Mouse (Mus musculus): ENCODE results near the gene Slc22a12. TPM values are rescaled to one million over a fixed set of nuclear protein-coding genes. Genes with fewer than 3 reads are reported as not detected.
A peak's percentile ranks its signal among the peaks of the same experiment; 100 is the strongest.

Slc22a12 gene
- polyA plus RNA-seq, 1 experiment from 2014 or later = not detected

DNA sequence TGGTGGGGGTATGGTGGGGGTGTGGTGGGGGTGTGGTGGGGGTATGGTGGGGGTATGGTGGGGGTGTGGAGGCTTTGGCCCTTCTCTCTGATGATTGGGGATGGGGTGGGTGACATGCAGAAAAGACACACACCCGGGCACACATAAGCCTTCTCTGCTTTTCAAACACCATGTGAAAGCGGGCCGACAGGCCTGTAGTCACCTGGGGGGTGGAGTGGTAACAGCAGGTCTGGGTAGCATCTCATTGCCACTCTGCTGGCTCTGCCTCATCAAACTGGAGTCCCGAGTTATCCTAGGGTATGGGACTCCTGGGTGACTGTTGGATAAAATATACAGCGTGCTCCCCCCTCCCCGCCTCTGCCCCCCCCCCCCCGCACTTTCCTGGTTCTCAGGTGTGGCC, 48.8 kb downstream of the Slc22a12 start:
- ATAC-seq = no peak
- H3K4me1 ChIP-seq (replicated peaks; ENCODE audit: control insufficient read depth, insufficient read depth, low read length) = peaks cover 29% of the 10 kb centered on the region
- no peak overlapping the region for H3K27ac ChIP-seq (ENCODE audit: low read length)
- no peaks in the 10 kb centered on the region for H3K27me3 ChIP-seq (replicated peaks; ENCODE audit: control insufficient read depth, insufficient read depth, low read length)
- H3K4me3 ChIP-seq (replicated peaks; ENCODE audit: low read length) = no peak overlapping the region
- H3K9ac ChIP-seq (replicated peaks; ENCODE audit: low read depth, low read length) = no peak overlapping the region
- H3K9me3 ChIP-seq (ENCODE audit: control insufficient read depth, low read length) = no peaks in the 10 kb centered on the region
- H3K4me2 ChIP-seq (ENCODE audit: low read length) = no peak overlapping the region
- H3K36me3 ChIP-seq (ENCODE audit: control insufficient read depth, insufficient read depth) = no peaks in the 10 kb centered on the region
- 66% methylated on average over 4 of the region's 7 CpGs for WGBS

- ATAC-seq = no peak
- 88% methylated on average over 7 of the region's 7 CpGs for WGBS
- no peak overlapping the region for H3K27ac ChIP-seq (ENCODE audit: low read length)
- H3K27me3 ChIP-seq (replicated peaks; ENCODE audit: control insufficient read depth, insufficient read depth, low read length) = no peaks in the 10 kb centered on the region
- H3K4me2 ChIP-seq (ENCODE audit: low read length) = no peak overlapping the region
- H3K9ac ChIP-seq (replicated peaks; ENCODE audit: low read depth, low read length) = no peak overlapping the region
- H3K4me1 ChIP-seq (replicated peaks; ENCODE audit: control insufficient read depth, insufficient read depth, low read length) = peaks cover 30% of the 10 kb centered on the region
- no peak overlapping the region for H3K4me3 ChIP-seq (replicated peaks; ENCODE audit: low read length)
- no peaks in the 10 kb centered on the region for H3K9me3 ChIP-seq (ENCODE audit: control insufficient read depth, low read length)
- H3K36me3 ChIP-seq (ENCODE audit: control insufficient read depth, insufficient read depth) = no peaks in the 10 kb centered on the region
Observed at GRCm38 (mm10) chr19:6493219-6493618, 49.6 kb downstream of the Slc22a12 start.

GRCm38 (mm10) chr19:6492124-6492523, 50.7 kb downstream of the Slc22a12 start:
- peaks cover 30% of the 10 kb centered on the region for H3K4me1 ChIP-seq (replicated peaks; ENCODE audit: control insufficient read depth, insufficient read depth, low read length)
- no peak overlapping the region for H3K9ac ChIP-seq (replicated peaks; ENCODE audit: low read depth, low read length)
- H3K27me3 ChIP-seq (replicated peaks; ENCODE audit: control insufficient read depth, insufficient read depth, low read length) = no peaks in the 10 kb centered on the region
- H3K36me3 ChIP-seq (ENCODE audit: control insufficient read depth, insufficient read depth) = no peaks in the 10 kb centered on the region
- no peak overlapping the region for H3K4me2 ChIP-seq (ENCODE audit: low read length)
- no peaks in the 10 kb centered on the region for H3K9me3 ChIP-seq (ENCODE audit: control insufficient read depth, low read length)
- peak; percentile 7; the same call in 1 of the 2 replicates for ATAC-seq
- H3K27ac ChIP-seq (ENCODE audit: low read length) = no peak overlapping the region
- WGBS = 18% methylated on average over 12 of the region's 12 CpGs
- H3K4me3 ChIP-seq (replicated peaks; ENCODE audit: low read length) = no peak overlapping the region

GRCm38 (mm10) chr19:6491538-6491937, 51.3 kb downstream of the Slc22a12 start:
- no peak for ATAC-seq
- peaks cover 26% of the 10 kb centered on the region for H3K4me1 ChIP-seq (replicated peaks; ENCODE audit: control insufficient read depth, insufficient read depth, low read length)

DNA sequence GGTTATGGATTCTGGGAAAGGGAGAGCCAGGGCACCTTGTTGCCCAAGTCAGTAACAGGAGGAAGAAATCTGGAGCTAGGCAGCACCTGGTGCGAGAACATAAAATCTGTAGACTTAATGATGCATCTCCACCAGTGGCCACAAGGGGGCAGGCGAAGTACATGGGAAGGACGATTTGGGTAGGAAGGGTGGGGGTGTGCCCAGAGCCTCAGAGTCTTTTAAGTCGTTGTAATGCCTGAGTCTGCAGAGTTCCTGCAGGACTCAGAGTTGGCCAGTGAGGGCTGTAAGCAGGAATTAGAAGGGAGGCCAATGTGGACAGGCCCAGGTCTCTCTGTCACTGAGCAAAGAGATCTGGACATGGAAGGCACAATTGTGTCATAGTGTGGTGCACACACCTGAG, 53.8 kb downstream of the Slc22a12 start:
- Histone ChIP-seq H3K4me2 (ENCODE audit: low read length) (no peak overlapping the region), H3K9ac (replicated peaks; ENCODE audit: low read depth, low read length) (no peak overlapping the region), H3K4me3 (replicated peaks; ENCODE audit: low read length) (no peak overlapping the region), H3K9me3 (ENCODE audit: control insufficient read depth, low read length) (no peaks in the 10 kb centered on the region), H3K27me3 (replicated peaks; ENCODE audit: control insufficient read depth, insufficient read depth, low read length) (no peaks in the 10 kb centered on the region), H3K4me1 (replicated peaks; ENCODE audit: control insufficient read depth, insufficient read depth, low read length) (peaks cover 12% of the 10 kb centered on the region), H3K36me3 (ENCODE audit: control insufficient read depth, insufficient read depth) (no peaks in the 10 kb centered on the region), H3K27ac (ENCODE audit: low read length) (no peak overlapping the region)
- peak; percentile 64 for ATAC-seq
- 0% methylated on average over 4 of the region's 4 CpGs for WGBS

More at GRCm38 (mm10) chr19:6491538-6491937, 51.3 kb downstream of the Slc22a12 start:
- Histone ChIP-seq H3K4me2 (ENCODE audit: low read length) (no peak overlapping the region), H3K9ac (replicated peaks; ENCODE audit: low read depth, low read length) (no peak overlapping the region), H3K36me3 (ENCODE audit: control insufficient read depth, insufficient read depth) (no peaks in the 10 kb centered on the region), H3K4me3 (replicated peaks; ENCODE audit: low read length) (no peak overlapping the region), H3K9me3 (ENCODE audit: control insufficient read depth, low read length) (no peaks in the 10 kb centered on the region), H3K27me3 (replicated peaks; ENCODE audit: control insufficient read depth, insufficient read depth, low read length) (no peaks in the 10 kb centered on the region), H3K27ac (ENCODE audit: low read length) (no peak overlapping the region)
- 83% methylated on average over 8 of the region's 8 CpGs for WGBS

Small RNA genes lying within 50 kb of the gene (microRNA-seq; reads per million reads assigned to microRNA genes)
- not detected for gene Gm26460

Other genes starting within 250 kb of the Slc22a12 start
- 0.52 and 1.1 TPM in 2 replicates for gene Cdc42bpg, start 236.6 kb downstream of the Slc22a12 start, polyA plus RNA-seq (2015; fragmentation: Nextera tagmentation; extraction: Ambion mirVana)
- 96.1 and 96.5 TPM in 2 replicates for gene Men1, start 208.1 kb downstream of the Slc22a12 start, polyA plus RNA-seq (2015; fragmentation: Nextera tagmentation; extraction: Ambion mirVana)
- 12.3 and 21.2 TPM in 2 replicates for gene Map4k2, start 201.9 kb downstream of the Slc22a12 start, polyA plus RNA-seq (2015; fragmentation: Nextera tagmentation; extraction: Ambion mirVana)
- 122 and 127 TPM in 2 replicates for gene Sf1, start 179.3 kb downstream of the Slc22a12 start, polyA plus RNA-seq (2015; fragmentation: Nextera tagmentation; extraction: Ambion mirVana)
- gene Pygm, start 158.6 kb downstream of the Slc22a12 start, polyA plus RNA-seq (2015; fragmentation: Nextera tagmentation; extraction: Ambion mirVana) = 2.4 and 2.8 TPM in 2 replicates
- gene Rasgrp2, start 143.7 kb downstream of the Slc22a12 start, polyA plus RNA-seq (2015; fragmentation: Nextera tagmentation; extraction: Ambion mirVana) = 48.8 and 60.8 TPM in 2 replicates
- 28.1 and 28.5 TPM in 2 replicates for gene Nrxn2, start 124.3 kb downstream of the Slc22a12 start, polyA plus RNA-seq (2015; fragmentation: Nextera tagmentation; extraction: Ambion mirVana)

All from forebrain, embryonic 16.5 days (tissue).